Mouse (Mus musculus): ENCODE data around the gene Foxf1.

Gene Foxf1

DNA sequence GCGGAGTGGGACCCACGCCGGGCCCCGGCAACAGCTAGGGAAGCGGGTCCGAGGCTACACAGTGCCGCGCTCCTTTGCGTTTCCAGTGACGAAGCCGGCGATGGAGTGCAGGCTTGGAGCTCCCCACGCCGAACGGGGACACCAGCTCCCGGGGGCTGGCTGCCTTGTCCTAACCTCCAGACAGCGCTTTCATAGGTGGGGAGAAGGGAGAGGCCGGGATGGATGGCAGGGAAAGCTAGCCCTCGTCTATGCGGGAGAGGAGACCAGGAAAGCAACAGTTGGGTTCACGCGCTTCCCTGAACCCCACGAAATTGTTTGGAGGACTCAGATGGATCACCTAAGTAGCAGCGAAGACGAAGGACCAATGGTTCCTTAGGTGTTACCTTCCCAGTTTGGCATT is 30.9 kb downstream of the Foxf1 start:
- DNase-seq (ENCODE audit: low read depth, low spot score) = no peak

DNA sequence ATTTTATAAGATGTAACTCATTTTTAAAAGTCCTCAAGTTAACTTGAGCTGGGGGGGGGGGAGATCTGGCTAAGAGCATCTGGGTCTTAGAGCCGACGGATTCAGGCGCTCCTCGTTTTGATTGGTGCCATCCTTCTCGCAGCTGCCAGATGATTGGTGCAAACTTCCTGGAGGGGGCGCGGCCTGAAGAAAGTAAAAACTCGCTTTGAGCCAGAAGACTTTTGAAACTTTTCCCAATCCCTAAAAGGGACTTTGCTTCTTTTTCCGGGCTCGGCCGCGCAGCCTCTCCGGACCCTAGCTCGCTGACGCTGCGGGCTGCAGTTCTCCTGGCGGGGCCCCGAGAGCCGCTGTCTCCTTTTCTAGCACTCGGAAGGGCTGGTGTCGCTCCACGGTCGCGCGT is 31.8 kb downstream of the Foxf1 start, which contains the start of gene Foxc2:
Gene Foxc2 (plus strand): TSS at position 224 of the 400 bp plus-strand sequence.
- no peak for DNase-seq (ENCODE audit: low read depth, low spot score)

DNA sequence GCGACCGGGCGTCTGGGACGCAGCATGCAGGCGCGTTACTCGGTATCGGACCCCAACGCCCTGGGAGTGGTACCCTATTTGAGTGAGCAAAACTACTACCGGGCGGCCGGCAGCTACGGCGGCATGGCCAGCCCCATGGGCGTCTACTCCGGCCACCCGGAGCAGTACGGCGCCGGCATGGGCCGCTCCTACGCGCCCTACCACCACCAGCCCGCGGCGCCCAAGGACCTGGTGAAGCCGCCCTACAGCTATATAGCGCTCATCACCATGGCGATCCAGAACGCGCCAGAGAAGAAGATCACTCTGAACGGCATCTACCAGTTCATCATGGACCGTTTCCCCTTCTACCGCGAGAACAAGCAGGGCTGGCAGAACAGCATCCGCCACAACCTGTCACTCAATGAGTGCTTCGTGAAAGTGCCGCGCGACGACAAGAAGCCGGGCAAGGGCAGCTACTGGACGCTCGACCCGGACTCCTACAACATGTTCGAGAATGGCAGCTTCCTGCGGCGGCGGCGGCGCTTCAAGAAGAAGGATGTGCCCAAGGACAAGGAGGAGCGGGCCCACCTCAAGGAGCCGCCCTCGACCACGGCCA is 32.5 kb downstream of the Foxf1 start:
- no peak for DNase-seq (ENCODE audit: low read depth, low spot score)

DNA sequence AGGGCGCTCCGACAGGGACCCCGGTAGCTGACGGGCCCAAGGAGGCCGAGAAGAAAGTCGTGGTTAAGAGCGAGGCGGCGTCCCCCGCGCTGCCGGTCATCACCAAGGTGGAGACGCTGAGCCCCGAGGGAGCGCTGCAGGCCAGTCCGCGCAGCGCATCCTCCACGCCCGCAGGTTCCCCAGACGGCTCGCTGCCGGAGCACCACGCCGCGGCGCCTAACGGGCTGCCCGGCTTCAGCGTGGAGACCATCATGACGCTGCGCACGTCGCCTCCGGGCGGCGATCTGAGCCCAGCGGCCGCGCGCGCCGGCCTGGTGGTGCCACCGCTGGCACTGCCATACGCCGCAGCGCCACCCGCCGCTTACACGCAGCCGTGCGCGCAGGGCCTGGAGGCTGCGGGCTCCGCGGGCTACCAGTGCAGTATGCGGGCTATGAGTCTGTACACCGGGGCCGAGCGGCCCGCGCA is 33.0 kb downstream of the Foxf1 start:
- DNase-seq (ENCODE audit: low read depth, low spot score) = no peak

DNA sequence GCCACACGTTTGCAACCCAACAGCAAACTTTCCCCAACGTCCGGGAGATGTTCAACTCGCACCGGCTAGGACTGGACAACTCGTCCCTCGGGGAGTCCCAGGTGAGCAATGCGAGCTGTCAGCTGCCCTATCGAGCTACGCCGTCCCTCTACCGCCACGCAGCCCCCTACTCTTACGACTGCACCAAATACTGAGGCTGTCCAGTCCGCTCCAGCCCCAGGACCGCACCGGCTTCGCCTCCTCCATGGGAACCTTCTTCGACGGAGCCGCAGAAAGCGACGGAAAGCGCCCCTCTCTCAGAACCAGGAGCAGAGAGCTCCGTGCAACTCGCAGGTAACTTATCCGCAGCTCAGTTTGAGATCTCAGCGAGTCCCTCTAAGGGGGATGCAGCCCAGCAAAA is 33.7 kb downstream of the Foxf1 start:
- no peak for DNase-seq (ENCODE audit: low read depth, low spot score)

DNA sequence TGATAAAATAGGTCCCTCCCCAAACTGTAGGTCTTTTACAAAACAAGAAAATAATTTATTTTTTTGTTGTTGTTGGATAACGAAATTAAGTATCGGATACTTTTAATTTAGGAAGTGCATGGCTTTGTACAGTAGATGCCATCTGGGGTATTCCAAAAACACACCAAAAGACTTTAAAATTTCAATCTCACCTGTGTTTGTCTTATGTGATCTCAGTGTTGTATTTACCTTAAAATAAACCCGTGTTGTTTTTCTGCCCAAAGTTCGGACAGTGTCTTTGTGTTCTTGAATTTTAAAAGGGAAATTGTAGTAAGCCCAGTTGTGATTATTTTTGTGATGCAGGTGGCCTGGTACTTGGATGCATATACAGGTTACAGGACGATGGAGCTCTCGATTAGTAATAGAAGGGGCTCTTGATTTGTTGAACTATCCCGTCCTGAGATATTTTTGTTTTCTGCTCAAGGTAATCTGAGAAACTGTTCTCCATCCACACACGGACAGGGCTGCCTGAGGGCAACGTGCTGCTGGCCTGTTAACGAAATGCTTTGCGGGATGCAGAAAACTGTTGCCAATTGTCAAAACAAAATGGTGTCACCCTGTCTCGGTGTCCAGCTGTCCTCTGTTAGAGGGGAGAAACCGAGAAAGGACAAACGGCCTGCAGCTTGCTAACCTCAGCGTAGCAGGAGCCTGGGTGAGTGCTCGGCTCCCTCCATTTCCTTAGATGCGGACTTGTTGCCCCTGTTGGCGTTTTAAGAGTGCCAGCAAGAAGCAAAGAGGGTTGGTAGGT is 34.6 kb downstream of the Foxf1 start:
- DNase-seq (ENCODE audit: low read depth, low spot score) = no peak

DNA sequence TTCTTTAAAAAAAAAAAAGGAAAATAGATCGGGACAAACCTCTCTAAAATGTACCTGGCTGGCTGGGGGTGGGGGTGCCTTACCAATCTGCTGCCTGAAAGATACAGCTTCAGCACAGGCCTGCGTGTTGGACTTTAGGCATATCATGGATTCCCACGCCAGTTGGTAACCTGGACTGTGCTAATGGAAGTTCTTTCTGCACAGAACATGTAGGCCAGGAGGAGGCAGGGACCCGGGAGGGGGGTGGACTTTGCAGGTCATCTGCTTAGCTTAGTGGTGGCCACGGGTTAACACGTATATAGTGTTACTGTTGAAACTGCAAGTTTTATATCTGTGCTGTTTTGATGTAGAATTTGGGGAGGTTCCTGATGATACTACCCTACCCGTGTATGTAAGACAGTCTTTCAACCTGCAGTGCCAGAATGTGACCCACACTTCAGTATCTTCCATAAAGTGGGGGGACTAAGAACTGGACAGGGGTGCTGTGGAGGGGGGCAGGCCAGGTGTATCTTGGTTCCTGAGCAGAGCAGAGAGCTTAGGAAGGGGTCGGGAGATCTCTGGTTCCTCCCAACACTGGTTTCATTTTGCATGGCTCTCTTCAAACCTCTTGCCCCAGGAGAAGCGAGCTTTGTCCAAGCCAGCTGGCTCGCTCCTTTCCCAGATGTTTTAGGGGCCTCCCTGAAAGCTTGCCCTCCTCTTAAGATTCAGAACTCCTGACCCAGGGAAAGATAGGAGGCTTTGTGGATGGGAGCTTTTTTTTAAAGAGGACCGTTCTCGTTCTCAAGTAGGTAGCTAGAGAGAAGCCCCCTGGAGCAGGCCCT is 35.7 kb downstream of the Foxf1 start:
- DNase-seq (ENCODE audit: low read depth, low spot score) = no peak

DNA sequence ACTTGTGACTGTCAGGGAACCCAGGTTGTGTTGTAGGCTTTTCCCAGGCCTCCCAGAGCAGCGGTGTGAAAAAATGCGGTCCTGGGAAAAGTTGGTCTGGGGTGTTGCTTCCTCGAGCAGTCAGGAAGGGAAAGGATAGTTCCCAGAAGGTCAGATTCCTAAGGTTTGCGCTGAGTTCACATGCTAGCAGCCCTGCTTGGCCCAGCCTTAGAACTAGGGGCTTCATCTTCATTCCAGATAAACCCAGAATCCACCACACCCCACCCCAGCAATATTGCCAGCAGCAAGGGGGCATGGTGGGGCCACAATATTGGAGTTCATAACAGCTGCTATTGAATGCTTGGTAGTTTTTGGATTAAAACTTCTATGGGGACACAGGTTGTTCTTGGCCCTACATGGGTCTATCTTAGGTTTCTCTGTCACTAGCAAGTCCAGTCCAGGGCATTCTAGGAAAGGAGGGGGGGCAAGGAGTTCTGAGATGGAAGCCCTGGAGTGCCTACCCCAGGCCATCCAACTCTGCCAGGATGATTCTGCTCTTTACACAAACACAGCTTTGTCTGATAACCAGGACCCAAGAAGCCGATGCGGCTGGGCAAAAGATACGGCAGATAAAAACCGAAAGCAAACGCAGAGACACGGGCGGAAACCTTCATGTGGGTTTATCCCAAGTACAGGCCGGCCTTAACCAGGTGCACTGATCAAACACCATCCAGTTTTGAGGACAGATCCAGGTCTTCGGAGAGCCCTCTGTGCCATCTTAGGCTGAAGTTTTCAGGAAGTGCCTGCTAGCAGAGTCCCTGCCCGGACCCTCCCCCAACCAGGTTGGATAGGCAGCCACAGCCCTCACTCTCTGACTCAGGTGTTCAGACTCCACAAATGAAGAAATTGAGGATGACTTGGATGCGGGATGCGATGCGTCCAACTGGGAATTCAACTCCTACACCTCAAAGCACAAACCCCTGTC is 36.6 kb downstream of the Foxf1 start:
- DNase-seq (ENCODE audit: low read depth, low spot score) = no peak

DNA sequence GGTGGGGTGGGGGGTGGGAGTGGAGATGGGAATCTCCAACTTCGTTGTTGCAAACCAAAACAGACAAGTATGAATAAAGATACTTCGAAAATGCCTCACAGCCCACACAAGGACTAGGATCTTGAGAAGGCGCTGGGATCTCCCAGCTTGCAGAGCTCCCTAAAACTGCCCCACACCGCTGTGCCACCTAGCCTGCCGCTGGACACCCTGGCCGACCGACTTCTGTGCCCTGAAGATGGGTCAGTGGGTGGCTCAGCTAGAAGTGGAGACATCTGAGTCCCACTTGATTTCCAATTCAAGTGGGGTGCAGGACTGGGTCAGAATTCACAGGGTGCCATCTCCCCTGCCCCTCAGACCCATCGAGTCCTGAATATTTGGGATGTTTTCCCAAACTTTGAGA is 37.5 kb downstream of the Foxf1 start:
- DNase-seq (ENCODE audit: low read depth, low spot score) = no peak

DNA sequence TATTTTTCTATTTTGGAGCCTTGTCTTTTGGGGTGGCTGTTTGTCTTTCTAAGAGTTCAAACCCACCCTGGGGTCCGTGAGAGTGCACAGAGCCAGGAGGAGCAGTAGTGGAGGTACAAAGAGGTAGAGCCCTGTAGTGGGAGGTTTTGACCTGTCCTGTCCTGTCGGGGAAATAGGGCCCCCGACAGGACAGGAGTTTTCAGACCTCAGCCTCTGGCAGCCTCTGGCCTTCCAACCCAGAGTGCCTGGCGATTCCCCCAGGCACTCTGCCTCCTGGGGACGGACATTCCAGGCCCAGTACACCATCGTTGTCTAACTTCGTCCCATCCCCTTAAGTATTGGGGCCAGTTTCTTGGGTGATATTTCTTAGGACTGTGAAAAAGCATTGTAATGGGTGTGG is 38.2 kb downstream of the Foxf1 start:
- DNase-seq (ENCODE audit: low read depth, low spot score) = no peak

DNA sequence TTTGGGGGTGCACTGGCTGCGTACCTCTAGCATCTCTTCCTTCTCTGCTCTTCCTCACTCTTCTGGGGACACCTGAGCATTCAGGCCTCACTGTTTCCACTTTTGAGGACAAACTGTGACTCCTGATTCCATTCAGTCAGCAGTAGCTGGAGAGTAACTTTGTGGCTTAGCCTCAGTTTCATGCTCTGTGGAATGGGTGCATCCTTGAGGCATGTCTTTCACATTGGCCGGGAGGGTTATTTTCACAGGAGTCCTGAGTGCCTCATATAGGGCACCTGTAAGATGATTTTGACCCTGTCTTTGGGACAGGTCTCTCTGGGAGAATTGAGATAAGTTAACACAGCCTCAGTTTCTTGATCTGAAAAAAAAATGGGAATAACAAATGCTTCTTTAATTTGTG is 38.9 kb downstream of the Foxf1 start:
- DNase-seq (ENCODE audit: low read depth, low spot score) = no peak

DNA sequence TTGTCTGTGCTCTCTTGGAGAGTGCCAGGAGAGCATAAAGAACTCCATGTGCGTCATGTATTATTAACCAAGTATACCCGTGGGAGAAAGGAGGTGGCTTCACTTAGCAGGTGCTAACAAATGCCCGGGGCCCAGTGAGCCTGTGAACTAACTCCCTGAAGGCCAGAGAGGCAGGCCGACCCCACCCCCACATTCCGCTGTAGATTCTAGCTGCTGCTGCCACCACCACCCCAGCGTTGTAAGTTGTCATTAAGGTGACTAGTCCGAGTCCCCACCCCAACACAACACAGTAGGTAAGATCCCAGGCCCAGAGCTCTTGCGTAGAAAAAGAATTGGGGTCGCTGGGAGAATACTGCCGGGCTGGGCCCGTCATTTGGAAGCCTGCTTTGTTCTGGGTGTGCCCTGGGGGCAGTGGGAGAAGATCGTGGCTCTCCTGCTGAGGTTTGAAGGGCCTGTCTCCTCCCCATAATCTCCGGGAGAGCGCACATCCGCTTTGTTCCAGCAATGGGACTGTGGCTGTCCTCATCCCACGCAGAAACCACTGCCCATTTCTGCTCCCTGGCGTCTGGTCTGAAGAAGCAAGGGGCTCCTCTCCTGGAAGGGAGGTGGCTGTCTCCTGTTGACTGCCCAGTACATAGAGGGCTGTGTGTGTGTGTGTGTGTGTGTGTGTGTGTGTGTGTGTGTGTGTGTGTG is 40.5 kb downstream of the Foxf1 start:
- no peak for DNase-seq (ENCODE audit: low read depth, low spot score)

DNA sequence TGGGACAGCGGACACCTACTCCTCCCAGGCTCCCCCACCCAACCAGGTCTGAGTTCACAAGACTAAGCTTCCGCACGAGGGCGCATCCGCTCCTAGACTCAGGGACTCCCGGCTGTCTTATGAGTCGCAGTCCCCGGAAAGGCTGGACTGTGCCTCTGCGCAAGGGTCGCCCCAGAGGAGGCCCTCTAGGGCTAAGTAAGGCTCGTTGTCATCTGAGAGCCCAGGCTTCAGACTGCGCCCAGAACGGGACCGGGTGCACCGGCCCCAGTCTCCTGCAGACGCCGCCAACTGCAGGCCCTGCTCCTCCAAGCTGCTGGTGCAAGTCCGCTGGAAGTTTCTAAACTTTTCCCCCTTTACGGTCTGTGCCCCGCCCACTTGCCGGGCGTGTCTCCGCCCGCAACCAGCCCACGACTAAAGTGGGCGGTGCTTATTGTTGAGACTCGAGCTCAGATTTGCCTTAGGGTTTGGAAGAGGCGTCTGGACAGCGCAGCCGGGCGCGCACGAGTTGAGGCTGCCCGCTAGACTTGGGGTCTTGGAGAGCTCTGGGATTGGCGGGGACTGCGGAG is 41.2 kb downstream of the Foxf1 start:
- DNase-seq (ENCODE audit: low read depth, low spot score) = no peak

DNA sequence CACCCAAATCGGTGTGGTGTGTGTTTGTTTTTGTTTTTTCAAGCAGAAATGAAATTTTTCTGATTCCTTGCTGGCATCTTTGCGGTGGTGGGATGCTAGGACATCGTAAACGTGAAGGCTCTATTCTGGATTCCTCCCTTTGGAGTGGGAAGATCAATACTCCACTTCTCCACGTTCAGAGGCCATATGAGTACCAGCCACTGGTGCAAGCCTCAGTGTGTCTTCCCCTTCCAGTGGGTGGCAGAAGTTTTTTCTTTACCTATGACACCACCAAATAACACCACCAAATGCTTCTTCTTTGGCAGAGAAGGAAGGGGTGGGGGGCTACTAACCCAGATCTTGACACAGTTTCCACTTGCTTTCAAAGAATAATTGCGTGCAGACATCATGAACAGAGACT is 42.0 kb downstream of the Foxf1 start:
- DNase-seq (ENCODE audit: low read depth, low spot score) = no peak

DNA sequence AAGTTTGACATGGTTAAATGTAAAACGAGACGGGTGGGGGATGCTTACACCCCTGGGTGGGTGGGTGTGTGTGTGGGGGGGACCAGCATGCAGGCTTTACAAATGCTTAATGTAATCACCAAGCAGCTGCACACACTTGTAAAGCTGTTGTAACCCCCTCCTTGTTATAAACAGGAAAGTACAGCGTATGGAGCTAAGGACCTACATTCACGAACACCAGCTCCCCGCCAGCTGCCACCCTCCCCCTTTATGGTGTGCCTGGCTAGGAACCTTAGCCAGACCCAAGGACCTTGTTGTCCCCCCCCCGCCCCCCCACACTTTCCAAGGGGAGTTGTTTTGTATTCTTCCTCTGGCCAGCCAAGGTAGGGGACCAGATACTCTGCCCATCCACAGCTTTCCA is 42.5 kb downstream of the Foxf1 start:
- DNase-seq (ENCODE audit: low read depth, low spot score) = no peak

DNA sequence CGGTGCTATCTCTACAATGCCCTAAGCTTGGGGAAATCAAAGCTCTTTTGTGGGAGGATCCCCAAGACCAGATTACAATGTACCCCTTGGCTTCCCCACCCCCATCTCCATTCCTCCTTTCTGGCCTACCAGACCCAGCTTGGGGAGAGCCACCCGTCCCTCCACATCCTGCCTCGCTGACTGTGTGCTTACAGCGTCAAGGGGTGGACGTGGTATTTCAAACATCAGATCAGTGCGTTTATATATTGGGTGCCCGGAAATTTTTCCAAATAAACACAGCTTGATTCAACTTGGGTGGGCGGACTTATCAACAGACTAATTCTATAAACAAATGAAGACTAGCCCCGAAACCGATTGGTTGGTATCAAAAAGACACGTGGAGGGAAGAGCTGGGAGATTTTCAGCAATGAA is 43.1 kb downstream of the Foxf1 start:
- DNase-seq (ENCODE audit: low read depth, low spot score) = no peak

DNA sequence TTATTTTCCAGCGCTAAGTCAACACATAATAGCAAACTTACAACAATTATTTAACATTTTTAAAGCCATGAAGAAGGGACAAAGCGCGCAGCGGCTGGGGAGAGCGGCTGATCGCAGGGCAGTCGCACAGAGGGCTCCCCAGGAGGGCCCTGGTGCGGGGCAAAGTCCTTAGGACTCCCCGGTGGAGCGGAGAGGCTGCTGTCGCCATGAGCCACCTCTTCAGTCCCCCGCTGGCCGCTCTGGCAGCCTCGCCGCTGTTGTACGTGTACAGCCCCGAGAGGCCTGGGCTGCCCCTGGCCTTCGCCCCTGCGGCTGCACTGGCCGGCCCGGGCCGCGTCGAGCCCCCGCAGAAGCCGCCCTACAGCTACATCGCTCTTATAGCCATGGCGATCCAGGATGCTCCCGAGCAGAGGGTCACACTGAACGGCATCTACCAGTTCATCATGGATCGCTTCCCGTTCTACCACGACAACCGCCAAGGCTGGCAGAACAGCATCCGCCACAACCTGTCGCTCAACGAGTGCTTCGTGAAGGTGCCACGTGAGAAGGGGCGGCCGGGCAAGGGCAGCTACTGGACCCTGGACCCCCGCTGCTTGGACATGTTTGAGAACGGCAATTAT is 43.7 kb downstream of the Foxf1 start, which contains the start of gene Foxl1:
Gene Foxl1 (plus strand): TSS at position 185 of the 620 bp plus-strand sequence.
- DNase-seq (ENCODE audit: low read depth, low spot score) = no peak

DNA sequence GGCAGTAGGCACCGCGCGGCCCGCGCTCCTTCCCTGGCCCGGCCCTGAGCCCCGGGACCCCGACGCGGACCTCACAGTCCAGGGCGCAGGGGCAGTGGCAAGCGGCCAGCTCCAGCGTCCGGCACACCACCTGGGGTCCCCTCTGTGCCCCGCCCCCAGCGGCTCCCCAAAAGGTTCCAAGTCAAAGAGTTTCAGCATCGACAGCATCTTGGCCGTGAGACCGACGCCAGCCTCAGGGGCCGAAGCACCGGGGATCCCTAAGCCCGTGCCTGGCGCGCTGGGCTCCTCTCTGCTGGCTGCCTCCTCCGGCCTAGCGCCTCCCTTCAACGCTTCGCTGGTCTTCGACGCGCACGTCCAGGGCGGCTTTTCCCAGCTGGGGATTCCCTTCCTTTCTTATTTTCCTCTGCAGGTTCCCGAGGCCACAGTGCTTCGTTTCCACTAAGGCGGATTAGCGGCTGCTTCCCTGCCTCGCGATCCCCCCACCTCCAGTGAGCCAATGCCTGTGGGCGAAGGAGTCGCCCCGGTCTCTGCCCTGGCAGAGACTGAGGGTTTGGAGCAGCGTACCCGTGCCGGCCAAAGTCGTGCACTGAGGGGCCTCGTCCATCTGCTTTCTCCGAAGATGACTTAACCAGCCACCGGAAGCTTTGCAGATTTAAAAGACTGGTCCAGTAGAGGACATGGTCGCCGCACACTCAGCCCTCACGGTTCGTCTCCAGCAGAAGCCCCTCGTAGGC is 44.5 kb downstream of the Foxf1 start:
- DNase-seq (ENCODE audit: low read depth, low spot score) = no peak

Data from retina, adult 2 months (tissue).